Mouse (Mus musculus) myocyte (in vitro differentiated cells): Measurements from ENCODE around the gene Kmo. TPM values are rescaled to one million over a fixed set of nuclear protein-coding genes. Genes with fewer than 3 reads are reported as not detected.

Experiments
- H3K27me3 ChIP-seq: one replicate; pipeline ENCODE4 v1.6.1; 2011; ENCODE audit not compliant: control insufficient read depth, insufficient read depth, insufficient read length
- H3K36me3 ChIP-seq: one replicate; pipeline ENCODE4 v1.6.1; 2011; ENCODE audit not compliant: control insufficient read depth, insufficient read depth
- H3K4me2 ChIP-seq: one replicate; pipeline ENCODE4 v1.6.1; 2011; ENCODE audit warnings: low read depth, control low read depth
- H3K4me3 ChIP-seq: one replicate; pipeline ENCODE4 v1.5.1; 2011; ENCODE audit warnings: mild to moderate bottlenecking, control low read depth, moderate library complexity
- H3K79me2 ChIP-seq: one replicate; pipeline ENCODE4 v1.6.1; 2011; ENCODE audit not compliant: control insufficient read depth, insufficient read depth
- H3ac ChIP-seq: one replicate; pipeline ENCODE4 v1.6.1; 2011; ENCODE audit not compliant: control insufficient read depth, insufficient read length
- CEBPB ChIP-seq: IDR thresholded peaks from 2 replicates; pipeline ENCODE4 v1.6.1; 2011; ENCODE audit warnings: mild to moderate bottlenecking, moderate library complexity; ENCODE audit not compliant: poor library complexity, insufficient read depth, severe bottlenecking
- E2F4 ChIP-seq: IDR thresholded peaks from one replicate; pipeline ENCODE4 v1.6.1; 2011; ENCODE audit warnings: mild to moderate bottlenecking, control low read depth, moderate library complexity; ENCODE audit not compliant: insufficient read depth
- MAX ChIP-seq: IDR thresholded peaks from one replicate; pipeline ENCODE4 v1.6.1; 2011; ENCODE audit warnings: low read depth, mild to moderate bottlenecking, control low read depth
- MYOD1 ChIP-seq, 3 experiments: IDR thresholded peaks; one replicate each; pipeline ENCODE4 v1.6.1; 2011; ENCODE audit warnings: control low read depth in 2 of 3, low read depth in 2 of 3, mild to moderate bottlenecking in 2 of 3, moderate library complexity in 1 of 3; ENCODE audit not compliant: insufficient read length in 2 of 3, control insufficient read depth in 1 of 3
- MYOG ChIP-seq, 3 experiments: IDR thresholded peaks; one replicate each; pipeline ENCODE4 v1.6.1; 2011; ENCODE audit warnings: control low read depth in 2 of 3, low read depth in 2 of 3, mild to moderate bottlenecking in 2 of 3; ENCODE audit not compliant: insufficient read length in 2 of 3, control insufficient read depth in 1 of 3, insufficient read depth in 1 of 3
- POLR2A ChIP-seq: IDR thresholded peaks from one replicate; pipeline ENCODE4 v1.6.1; 2011; ENCODE audit warnings: low read depth, mild to moderate bottlenecking, control low read depth, moderate library complexity; ENCODE audit not compliant: insufficient read length
- POLR2AphosphoS2 ChIP-seq: IDR thresholded peaks from one replicate; pipeline ENCODE4 v1.6.1; 2011; ENCODE audit warnings: low read depth, control low read depth; ENCODE audit not compliant: insufficient read length
- REST ChIP-seq: IDR thresholded peaks from one replicate; pipeline ENCODE4 v1.6.1; 2011; ENCODE audit warnings: mild to moderate bottlenecking, control low read depth, moderate library complexity; ENCODE audit not compliant: insufficient read depth, insufficient read length
- SRF ChIP-seq: IDR thresholded peaks from one replicate; pipeline ENCODE4 v1.6.1; 2011; ENCODE audit warnings: low read depth; ENCODE audit not compliant: control insufficient read depth, insufficient read length
- TCF12 ChIP-seq: IDR thresholded peaks from one replicate; pipeline ENCODE4 v1.6.1; 2011; ENCODE audit warnings: mild to moderate bottlenecking, control low read depth; ENCODE audit not compliant: poor library complexity, insufficient read depth, severe bottlenecking
- TCF3 ChIP-seq: IDR thresholded peaks from one replicate; pipeline ENCODE4 v1.6.1; 2011; ENCODE audit warnings: low read depth, control low read depth; ENCODE audit not compliant: insufficient read length
- USF1 ChIP-seq: IDR thresholded peaks from one replicate; pipeline ENCODE4 v1.6.1; 2011; ENCODE audit warnings: low read depth, mild to moderate bottlenecking, control low read depth, moderate library complexity
- polyA plus RNA-seq: library from polyadenylated mRNA; unstranded; fragments of >200 nt; fragmentation: generic; extraction: Trizol; gene quantifications from one replicate; pipeline ENCODE4 v1.2.1, GENCODE M21; 2012; ENCODE audit warnings: missing spikeins

Kmo gene
- polyA plus RNA-seq, 1 experiment: not detected

DNA sequence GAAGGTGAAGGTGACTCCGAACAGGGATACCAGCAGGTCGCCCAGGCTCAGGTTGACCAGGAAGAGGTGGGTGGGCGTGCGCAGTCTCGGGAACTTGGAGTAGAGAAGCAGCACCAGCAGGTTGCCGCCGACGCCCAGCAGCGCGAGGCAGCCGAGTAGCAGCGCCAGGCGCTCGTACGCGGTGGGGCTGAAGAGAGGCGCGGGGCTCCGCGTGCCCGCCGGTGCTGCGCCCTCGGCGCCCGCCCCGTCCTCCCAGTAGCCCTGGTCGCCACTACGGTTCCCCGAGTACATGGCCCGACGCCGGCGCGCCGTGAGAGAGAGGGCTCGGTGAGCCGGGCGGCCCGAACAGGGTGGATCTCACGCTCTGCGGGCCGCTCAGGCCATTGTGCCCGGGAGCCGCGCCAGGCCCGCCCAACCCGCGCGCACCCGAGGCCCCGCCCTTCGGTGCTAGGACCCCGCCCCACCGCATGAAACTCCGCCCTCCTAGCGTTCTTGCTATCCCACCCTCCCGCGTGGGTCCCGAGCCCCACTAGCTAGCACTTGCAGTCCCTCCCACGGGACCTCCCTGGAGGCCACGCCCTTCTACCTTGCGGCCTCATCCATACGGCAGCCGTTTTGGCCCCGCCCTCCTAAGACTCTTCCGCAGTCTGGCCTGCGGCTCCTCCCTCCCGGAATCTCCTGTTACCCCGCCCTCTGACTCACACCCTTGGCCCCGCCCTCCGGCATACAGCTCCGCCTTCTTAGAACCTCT, 72.2 kb downstream of the Kmo start, which contains the start of the genes Opn3 and Chml:
TSS of gene Opn3 (minus strand) at position 531 of the 751 bp plus-strand sequence.
TSS of gene Chml (minus strand) at position 656 of the 751 bp plus-strand sequence.
- Histone ChIP-seq H3K4me2 (peak within 1 kb of the TSS; percentile 96), H3ac (peak within 1 kb of the TSS; percentile 93), H3K27me3 (no peaks in the 10 kb centered on the region), H3K79me2 (peaks cover 5% of the 10 kb centered on the region), H3K4me3 (peak within 1 kb of the TSS; percentile 68), H3K36me3 (no peaks in the 10 kb centered on the region)
- no peak for TF ChIP-seq USF1
- TF ChIP-seq REST: no peak
- TF ChIP-seq CEBPB: no peak
- TF ChIP-seq TCF3: no peak
- no peak for TF ChIP-seq MAX
- TF ChIP-seq POLR2AphosphoS2: peak; percentile 93
- peak; percentile 92 for TF ChIP-seq POLR2A
- TF ChIP-seq MYOD1 (IDR thresholded peaks at IDR 0.05; ENCODE audit: control insufficient read depth in 1 of 3, insufficient read length in 2 of 3, low read depth in 2 of 3): peak in 1 of 3 experiments; percentile 1
- no peak for TF ChIP-seq TCF12
- no peak for TF ChIP-seq MYOG (IDR thresholded peaks at IDR 0.05; ENCODE audit: control insufficient read depth in 1 of 3, insufficient read depth in 1 of 3, insufficient read length in 2 of 3, low read depth in 2 of 3)
- TF ChIP-seq E2F4: no peak
- peak; percentile 19 for TF ChIP-seq SRF

DNA sequence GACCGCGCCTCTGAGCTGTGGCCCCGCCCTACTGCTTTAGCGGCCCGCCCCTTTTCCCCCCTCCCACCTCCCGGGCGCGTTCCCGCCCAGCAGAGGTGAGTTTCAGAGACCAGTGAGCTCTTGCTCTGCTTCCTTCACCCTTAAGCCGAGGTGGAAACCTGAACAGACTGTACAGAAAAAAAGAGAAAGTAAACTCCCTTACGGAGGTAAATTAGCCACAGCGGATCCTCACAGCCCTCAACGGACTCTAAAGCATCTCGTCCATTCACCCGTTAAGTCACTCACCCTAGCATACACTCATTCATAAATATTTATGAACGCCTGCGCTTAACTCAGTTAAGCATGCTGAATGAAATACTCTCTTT, 72.8 kb downstream of the Kmo start:
- H3K4me2 ChIP-seq: peak overlapping the region; percentile 80
- TF ChIP-seq CEBPB (no peak), USF1 (no peak), TCF3 (no peak), E2F4 (no peak), POLR2A (no peak), MYOG (IDR thresholded peaks at IDR 0.05; ENCODE audit: control insufficient read depth in 1 of 3, insufficient read depth in 1 of 3, insufficient read length in 2 of 3, low read depth in 2 of 3) (no peak), POLR2AphosphoS2 (no peak), MYOD1 (IDR thresholded peaks at IDR 0.05; ENCODE audit: control insufficient read depth in 1 of 3, insufficient read length in 2 of 3, low read depth in 2 of 3) (no peak), SRF (no peak), TCF12 (no peak), MAX (no peak), REST (no peak)
- peaks cover 5% of the 10 kb centered on the region for H3K79me2 ChIP-seq
- no peaks in the 10 kb centered on the region for H3K36me3 ChIP-seq
- H3K27me3 ChIP-seq: no peaks in the 10 kb centered on the region
- H3K4me3 ChIP-seq: peak overlapping the region; percentile 68
- H3ac ChIP-seq: peak overlapping the region; percentile 93

DNA sequence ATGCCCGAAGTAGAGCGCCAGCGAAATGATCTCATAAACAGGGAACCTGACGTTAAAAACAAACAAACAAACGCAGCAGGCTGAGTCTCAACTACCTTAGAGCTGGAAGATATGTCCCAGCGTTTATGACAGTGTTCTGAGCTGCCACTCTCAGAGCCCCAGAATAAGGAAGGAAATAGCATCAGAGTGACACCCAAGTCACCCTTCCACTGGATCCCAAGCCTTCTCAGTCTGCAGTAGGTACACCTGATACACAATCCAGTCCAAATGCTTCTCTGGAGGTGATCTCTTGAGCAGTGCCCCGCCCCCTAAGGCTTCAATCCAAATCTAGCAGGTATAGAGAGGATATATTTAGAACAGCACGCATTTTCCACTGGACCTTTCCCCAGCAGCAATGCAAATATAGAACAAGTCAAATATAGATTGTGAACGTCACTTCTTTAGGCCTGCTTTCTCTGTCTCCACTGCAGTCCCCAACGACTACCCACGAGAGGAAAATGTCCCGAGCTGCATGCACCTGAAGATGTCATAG, 73.3 kb downstream of the Kmo start:
- Histone ChIP-seq H3K4me2 (peak overlapping the region; percentile 80), H3K27me3 (no peaks in the 10 kb centered on the region), H3K4me3 (peak overlapping the region; percentile 68), H3ac (no peak overlapping the region), H3K36me3 (no peaks in the 10 kb centered on the region), H3K79me2 (peaks cover 5% of the 10 kb centered on the region)
- TF ChIP-seq E2F4: no peak
- no peak for TF ChIP-seq USF1
- no peak for TF ChIP-seq SRF
- TF ChIP-seq TCF3: no peak
- TF ChIP-seq REST: no peak
- no peak for TF ChIP-seq MYOG (IDR thresholded peaks at IDR 0.05; ENCODE audit: control insufficient read depth in 1 of 3, insufficient read depth in 1 of 3, insufficient read length in 2 of 3, low read depth in 2 of 3)
- no peak for TF ChIP-seq CEBPB
- TF ChIP-seq POLR2A: no peak
- TF ChIP-seq POLR2AphosphoS2: no peak
- no peak for TF ChIP-seq MYOD1 (IDR thresholded peaks at IDR 0.05; ENCODE audit: control insufficient read depth in 1 of 3, insufficient read length in 2 of 3, low read depth in 2 of 3)
- TF ChIP-seq MAX: no peak
- no peak for TF ChIP-seq TCF12

DNA sequence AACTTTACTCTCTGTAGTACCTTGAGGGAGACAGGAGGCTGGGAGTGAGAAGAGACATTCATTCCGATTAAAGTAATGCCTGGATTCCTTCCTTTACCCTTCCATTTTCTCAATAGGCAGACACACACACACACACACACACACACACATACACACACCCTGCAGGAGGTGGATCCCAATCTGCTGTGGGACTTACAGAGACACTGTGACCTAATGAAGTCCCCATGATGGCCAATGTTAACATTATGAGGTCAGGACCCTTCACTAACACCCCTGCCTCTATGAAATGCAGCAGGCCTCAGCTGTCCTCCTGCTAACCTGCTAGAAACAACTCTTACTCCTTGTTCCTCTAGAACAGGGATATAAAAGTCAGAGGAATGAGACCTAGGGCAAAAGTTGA, 78.1 kb downstream of the Kmo start, which contains the start of gene Wdr64:
TSS of gene Wdr64 (plus strand) at position 301 of the 400 bp plus-strand sequence.
- no peak within 1 kb of the TSS for H3K4me3 ChIP-seq
- TF ChIP-seq MYOG (IDR thresholded peaks at IDR 0.05; ENCODE audit: control insufficient read depth in 1 of 3, insufficient read depth in 1 of 3, insufficient read length in 2 of 3, low read depth in 2 of 3) (no peak), POLR2AphosphoS2 (no peak), POLR2A (no peak), MAX (no peak), SRF (no peak), E2F4 (no peak), TCF3 (no peak), USF1 (no peak), REST (no peak), MYOD1 (IDR thresholded peaks at IDR 0.05; ENCODE audit: control insufficient read depth in 1 of 3, insufficient read length in 2 of 3, low read depth in 2 of 3) (no peak), CEBPB (no peak), TCF12 (no peak)
- no peaks in the 10 kb centered on the region for H3K36me3 ChIP-seq
- H3K79me2 ChIP-seq: no peaks in the 10 kb centered on the region
- H3K4me2 ChIP-seq: no peak within 1 kb of the TSS
- no peaks in the 10 kb centered on the region for H3K27me3 ChIP-seq
- H3ac ChIP-seq: no peak within 1 kb of the TSS
